Mouse (Mus musculus) CH12.LX (cell line): ENCODE results near the gene Plcb1.

Experiments used
- CHD2 ChIP-seq: IDR thresholded peaks from 2 replicates; pipeline ENCODE4 v1.6.1; 2011; ENCODE audit warnings: low read length, improper control_type of control experiment
- CTCF ChIP-seq, 2 experiments: IDR thresholded peaks in 1 of 2; conservative IDR thresholded peaks in 1 of 2; 2 replicates each; pipeline ENCODE4 v1.5.1; 2011 to 2012; ENCODE audit warnings: low read depth in 2 of 2, low read length in 2 of 2, improper control_type of control experiment in 1 of 2, inconsistent platforms in 1 of 2, mild to moderate bottlenecking in 1 of 2, moderate library complexity in 1 of 2
- E2F4 ChIP-seq: IDR thresholded peaks from 2 replicates; pipeline ENCODE4 v1.6.1; 2011; ENCODE audit warnings: low read depth, low read length, improper control_type of control experiment; ENCODE audit not compliant: insufficient replicate concordance
- JUN ChIP-seq: IDR thresholded peaks from 2 replicates; pipeline ENCODE4 v1.6.1; 2011; ENCODE audit warnings: low read depth, mild to moderate bottlenecking, low read length, improper control_type of control experiment, moderate library complexity; ENCODE audit not compliant: insufficient read depth
- MAFK ChIP-seq: IDR thresholded peaks from 2 replicates; pipeline ENCODE4 v1.6.1; 2011; ENCODE audit warnings: low read length, improper control_type of control experiment; ENCODE audit not compliant: insufficient replicate concordance
- MAX ChIP-seq: IDR thresholded peaks from 2 replicates; pipeline ENCODE4 v1.6.1; 2011; ENCODE audit warnings: low read length, improper control_type of control experiment
- RCOR1 ChIP-seq: conservative IDR thresholded peaks from 2 replicates; pipeline ENCODE4 v1.6.1; 2012; ENCODE audit warnings: low read depth, mild to moderate bottlenecking, inconsistent platforms, low read length, improper control_type of control experiment
- SIN3A ChIP-seq: IDR thresholded peaks from 2 replicates; pipeline ENCODE4 v1.6.1; 2012; ENCODE audit warnings: low read length, improper control_type of control experiment, inconsistent platforms
- TCF12 ChIP-seq: IDR thresholded peaks from 2 replicates; pipeline ENCODE4 v1.6.1; 2014; ENCODE audit warnings: low read depth, mild to moderate bottlenecking, inconsistent platforms, low read length, improper control_type of control experiment
- UBTF ChIP-seq: IDR thresholded peaks from 2 replicates; pipeline ENCODE4 v1.6.1; 2012; ENCODE audit warnings: low read depth, mild to moderate bottlenecking, inconsistent platforms, low read length, improper control_type of control experiment, moderate library complexity
- USF1 ChIP-seq: IDR thresholded peaks from 2 replicates; pipeline ENCODE4 v1.6.1; 2014; ENCODE audit warnings: low read depth, mild to moderate bottlenecking, inconsistent platforms, low read length, improper control_type of control experiment

DNA sequence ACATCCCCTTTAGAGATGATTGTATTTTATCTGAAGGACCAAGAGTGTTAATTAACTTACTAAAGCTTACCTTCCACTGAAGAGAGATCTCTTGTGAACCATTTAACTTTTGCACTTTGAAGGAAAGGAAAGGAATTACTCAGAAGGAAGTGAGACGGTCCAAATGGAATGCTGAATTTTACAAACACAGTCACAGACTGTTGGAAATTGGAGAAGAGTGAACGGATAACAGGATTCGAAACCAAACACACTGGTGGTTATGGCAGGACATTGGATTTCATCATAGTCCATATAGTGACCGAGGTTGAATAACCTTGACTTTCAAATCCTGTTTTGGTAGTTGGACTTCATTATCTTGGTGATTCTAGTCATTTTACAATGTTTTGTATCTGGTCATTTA lies 688.2 kb downstream of the Plcb1 start:
- TF ChIP-seq TCF12 (no peak), USF1 (no peak), UBTF (no peak), CTCF (conservative IDR thresholded peaks at IDR 0.05 in 1 of 2, IDR thresholded peaks at IDR 0.05 in 1 of 2; ENCODE audit: low read depth in 2 of 2, low read length in 2 of 2) (no peak), E2F4 (no peak), CHD2 (no peak), MAFK (no peak), RCOR1 (no peak), JUN (no peak), MAX (no peak), SIN3A (no peak)
